Mouse (Mus musculus) ovary, adult 10 weeks (tissue): ENCODE measurements around the gene Chtop. TPM values are rescaled to one million over a fixed set of nuclear protein-coding genes. Genes with fewer than 3 reads are reported as not detected.

ENCODE experiments used
- polyA plus RNA-seq: library from polyadenylated mRNA; stranded (reverse); fragments of 350-450 nt; fragmentation: Illumina TruSeq; extraction: RNeasy Lipid Tissue Mini Kit (QIAGEN cat#74804); gene quantifications from one replicate; pipeline ENCODE4 v1.2.3, GENCODE M21; 2014

Gene Chtop
- 220 TPM for polyA plus RNA-seq

GRCm38 (mm10) chr3:90508950-90509746 is at the start of gene Chtop:
Gene Chtop (minus strand): TSS chr3:90509498.

GRCm38 (mm10) chr3:90537141-90537904 is 28.0 kb upstream of the Chtop start, which contains the start of gene S100a16:
Gene S100a16 (plus strand): TSS chr3:90537254.

GRCm38 (mm10) chr3:90526580-90526979 is 17.3 kb upstream of the Chtop start, which contains the start of gene S100a14:
Gene S100a14 (plus strand): TSS chr3:90526856.

GRCm38 (mm10) chr3:90513796-90514590 is 4.7 kb upstream of the Chtop start, which contains the start of the genes S100a1 and S100a13:
Gene S100a1 (minus strand): TSS chr3:90514392.
Gene S100a13 (plus strand): TSS chr3:90514435.

GRCm38 (mm10) chr3:90490696-90491256 is 18.5 kb downstream of the Chtop start, which contains the start of gene Snapin:
Gene Snapin (minus strand): TSS chr3:90491033.

GRCm38 (mm10) chr3:90475831-90476611 is 33.3 kb downstream of the Chtop start, which contains the start of gene Ilf2:
Gene Ilf2 (plus strand): TSS chr3:90476126.

GRCm38 (mm10) chr3:90465686-90466310 is 43.5 kb downstream of the Chtop start, which contains the start of gene Npr1:
Gene Npr1 (minus strand): TSS chr3:90465866.

Other genes starting within 250 kb of the Chtop start
- 1.3 TPM for gene Dennd4b, start 244.3 kb downstream of the Chtop start, polyA plus RNA-seq
- 103 TPM for gene Gatad2b, start 216.3 kb downstream of the Chtop start, polyA plus RNA-seq
- not detected for gene Slc27a3, start 119.6 kb downstream of the Chtop start, polyA plus RNA-seq
- gene Ints3, start 75.9 kb downstream of the Chtop start, polyA plus RNA-seq, result 24.1 TPM
- gene Npr1, start 43.6 kb downstream of the Chtop start, polyA plus RNA-seq, result 36.4 TPM
- 94.7 TPM for gene Ilf2, start 33.4 kb downstream of the Chtop start, polyA plus RNA-seq
- 154 TPM for gene Snapin, start 18.5 kb downstream of the Chtop start, polyA plus RNA-seq
- gene S100a1, start 4.9 kb upstream of the Chtop start, polyA plus RNA-seq, result 29.9 TPM
- gene S100a13, start 4.9 kb upstream of the Chtop start, polyA plus RNA-seq, result 2.6 TPM
- not detected for gene S100a14, start 17.4 kb upstream of the Chtop start, polyA plus RNA-seq
- gene S100a16, start 27.8 kb upstream of the Chtop start, polyA plus RNA-seq, result 29.2 TPM
- not detected for gene S100a3, start 51.1 kb upstream of the Chtop start, polyA plus RNA-seq
- not detected for gene S100a2, start 80.7 kb upstream of the Chtop start, polyA plus RNA-seq
- gene Gm42674, start 92.4 kb upstream of the Chtop start, polyA plus RNA-seq, result not detected
- gene S100a4, start 94.3 kb upstream of the Chtop start, polyA plus RNA-seq, result 21.9 TPM
- not detected for gene S100a5, start 99.0 kb upstream of the Chtop start, polyA plus RNA-seq
- 45.3 TPM for gene S100a6, start 103.4 kb upstream of the Chtop start, polyA plus RNA-seq
- gene S100a7a, start 144.5 kb upstream of the Chtop start, polyA plus RNA-seq, result not detected
- gene S100a8, start 159.5 kb upstream of the Chtop start, polyA plus RNA-seq, result 6.4 TPM
- not detected for gene S100a9, start 186.2 kb upstream of the Chtop start, polyA plus RNA-seq
- gene Pglyrp4, start 217.4 kb upstream of the Chtop start, polyA plus RNA-seq, result not detected